Mouse (Mus musculus) liver, postnatal 0 days (tissue): ENCODE measurements around the gene Dusp28. TPM values are rescaled to one million over a fixed set of nuclear protein-coding genes. Genes with fewer than 3 reads are reported as not detected.

Source experiments
- ATAC-seq: fragments of 200-750 bp; cut with Nextera tagmentation; 2 replicates; pipeline ENCODE4 v1.8.0; 2017; ENCODE audit warnings: mild to moderate bottlenecking, moderate library complexity
- DNase-seq: peaks from one replicate; pipeline ENCODE4 v3.0.0-alpha.2; 2016
- H3K27ac ChIP-seq: fragments of 300-500 bp; sonication (generic); 2 replicates; pipeline ENCODE4 v1.5.1; 2014; ENCODE audit warnings: antibody characterized with exemption, moderate library complexity, mild to moderate bottlenecking, low read depth
- H3K27me3 ChIP-seq: fragments of 300-500 bp; sonication (generic); 2 replicates; pipeline ENCODE4 v1.6.1; 2014; ENCODE audit warnings: low read length, control low read depth, mixed read lengths; ENCODE audit not compliant: insufficient read depth
- H3K36me3 ChIP-seq: fragments of 300-500 bp; sonication (generic); replicated peaks from 2 replicates; pipeline ENCODE4 v1.6.1; 2014; ENCODE audit warnings: mild to moderate bottlenecking, control low read depth, low read length, moderate library complexity, mixed read lengths; ENCODE audit not compliant: insufficient read depth
- H3K4me1 ChIP-seq: fragments of 300-500 bp; sonication (generic); 2 replicates; pipeline ENCODE4 v1.6.1; 2014; ENCODE audit warnings: antibody characterized with exemption, mild to moderate bottlenecking, control low read depth; ENCODE audit not compliant: insufficient read depth
- H3K4me2 ChIP-seq: fragments of 300-500 bp; sonication (generic); 2 replicates; pipeline ENCODE4 v1.6.1; 2014; ENCODE audit warnings: low read depth, mild to moderate bottlenecking, low read length, moderate library complexity, mixed read lengths
- H3K4me3 ChIP-seq: fragments of 300-500 bp; sonication (generic); 2 replicates; pipeline ENCODE4 v1.5.1; 2014; ENCODE audit warnings: low read depth, low read length
- H3K9ac ChIP-seq: fragments of 300-500 bp; sonication (generic); replicated peaks from 2 replicates; pipeline ENCODE4 v1.6.1; 2014; ENCODE audit warnings: mild to moderate bottlenecking, moderate library complexity
- H3K9me3 ChIP-seq: fragments of 300-500 bp; sonication (generic); 2 replicates; pipeline ENCODE4 v1.6.1; 2016; ENCODE audit warnings: mild to moderate bottlenecking, control low read depth, low read length, mixed read lengths
- CTCF ChIP-seq: sonication (generic); IDR thresholded peaks from 2 replicates; pipeline ENCODE4 v1.5.1; 2016; ENCODE audit warnings: antibody characterized with exemption, low read depth
- EP300 ChIP-seq: IDR thresholded peaks from 2 replicates; pipeline ENCODE4 v1.6.1; 2016; ENCODE audit warnings: antibody characterized with exemption, low read depth, mild to moderate bottlenecking
- WGBS: fragments of 180-500 bp; shearing (Covaris S2); extraction: QIAGEN DNeasy Blood & Tissue Kit; methylation state at CpG from one replicate; pipeline ENCODE4 v1.1.7; 2014; ENCODE audit not compliant: insufficient replicate concordance; 5-methylcytosine and 5-hydroxymethylcytosine counted together
- polyA plus RNA-seq: library from polyadenylated mRNA; unstranded; fragments of >200 nt; fragmentation: Nextera tagmentation; extraction: Ambion mirVana; gene quantifications from 2 replicates; pipeline ENCODE4 v1.2.1, GENCODE M21; 2015

The Dusp28 gene
- polyA plus RNA-seq, 1 experiment from 2014 or later: 20.2 TPM

DNA sequence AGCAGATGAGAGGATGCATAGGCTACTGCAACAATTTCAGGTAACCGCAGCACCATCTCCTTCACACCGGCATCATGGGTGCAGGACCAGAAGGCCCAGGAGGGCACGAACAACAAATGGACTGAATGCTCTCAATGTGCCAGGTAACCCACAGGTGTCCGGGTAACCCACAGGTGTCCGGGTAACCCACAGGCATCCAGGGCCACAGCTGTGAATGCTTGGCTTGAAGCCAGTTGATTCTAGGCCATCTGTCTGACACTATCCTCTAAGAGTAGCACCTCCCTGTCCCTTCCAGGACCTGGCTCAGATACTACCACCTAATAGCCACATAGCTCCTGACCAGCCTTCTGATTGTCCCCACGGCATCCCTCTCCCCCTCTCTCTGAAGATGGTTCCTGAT, 24.8 kb upstream of the Dusp28 start:
- no peak for TF ChIP-seq CTCF
- no peak for TF ChIP-seq EP300
- Histone ChIP-seq H3K4me3 (no peak overlapping the region), H3K27me3 (no peaks in the 10 kb centered on the region), H3K4me2 (no peak overlapping the region), H3K9ac (no peak overlapping the region), H3K4me1 (no peaks in the 10 kb centered on the region), H3K9me3 (no peaks in the 10 kb centered on the region), H3K27ac (no peak overlapping the region), H3K36me3 (no peaks in the 10 kb centered on the region)
- DNase-seq (no peak), ATAC-seq (no peak)
- 78% methylated on average over 6 of the region's 6 CpGs for WGBS

DNA sequence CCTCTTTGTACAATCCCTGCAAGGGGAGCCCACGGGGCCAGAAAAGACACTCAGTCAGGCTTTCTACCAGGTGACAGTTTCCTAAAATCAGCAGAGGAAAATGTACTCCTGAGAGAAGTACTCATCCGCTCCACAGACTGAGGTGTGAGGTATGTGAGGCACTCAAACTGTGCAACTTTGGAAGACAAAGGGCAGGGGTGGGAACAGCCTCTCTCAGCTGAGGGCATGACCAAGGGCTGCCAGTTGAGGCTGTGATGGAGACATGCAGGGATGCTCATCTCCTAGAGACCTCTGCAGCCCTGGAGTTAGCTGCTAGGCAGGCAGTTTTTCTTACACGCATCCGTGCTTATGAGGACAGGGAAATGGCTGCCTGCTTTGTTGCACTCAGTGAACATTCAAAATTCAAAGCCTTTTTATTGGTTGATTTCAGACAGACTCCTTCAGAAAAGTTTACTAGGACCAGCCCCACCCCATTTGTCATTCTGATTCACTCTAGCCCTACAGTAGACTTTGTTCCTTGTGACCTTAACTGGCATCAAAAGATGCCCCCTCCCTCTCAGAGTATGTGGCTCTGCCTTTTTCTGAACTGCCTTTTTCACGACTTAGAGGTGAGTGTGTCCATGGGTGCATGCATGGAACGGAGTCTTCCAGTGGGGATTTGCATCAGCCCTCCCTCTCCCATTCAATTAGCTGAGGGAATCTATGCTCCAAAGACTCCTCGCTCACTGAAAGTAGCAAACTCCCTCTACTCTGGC, 17.7 kb upstream of the Dusp28 start:
- ATAC-seq: no peak
- Histone ChIP-seq H3K4me3 (no peak overlapping the region), H3K27ac (no peak overlapping the region), H3K4me1 (no peaks in the 10 kb centered on the region), H3K27me3 (no peaks in the 10 kb centered on the region), H3K9me3 (no peaks in the 10 kb centered on the region), H3K9ac (no peak overlapping the region), H3K36me3 (no peaks in the 10 kb centered on the region), H3K4me2 (no peak overlapping the region)
- no peak for DNase-seq
- WGBS: 73% methylated on average over 7 of the region's 7 CpGs
- TF ChIP-seq EP300: no peak
- no peak for TF ChIP-seq CTCF

DNA sequence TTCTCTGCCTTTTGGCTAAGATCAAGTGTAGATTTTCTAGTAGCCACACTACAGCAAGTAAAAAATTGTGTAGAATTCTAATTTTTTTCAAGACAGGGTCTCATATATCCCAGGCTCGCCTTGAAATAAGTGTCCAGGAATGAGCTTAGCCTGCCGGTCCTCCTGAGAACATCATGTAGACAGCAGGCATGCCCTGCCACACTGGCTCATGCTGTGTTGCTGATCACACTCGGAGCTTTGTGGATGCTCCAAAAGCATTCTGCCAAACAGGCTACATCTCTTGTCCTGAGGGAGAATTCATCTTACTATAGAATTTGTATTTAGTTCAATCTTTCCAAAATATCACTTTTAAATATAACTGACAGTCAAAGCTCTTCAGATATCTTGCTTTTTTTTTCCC, 14.0 kb upstream of the Dusp28 start:
- H3K36me3 ChIP-seq: no peaks in the 10 kb centered on the region
- TF ChIP-seq EP300 (no peak), CTCF (no peak)
- H3K9ac ChIP-seq: no peak overlapping the region
- H3K27ac ChIP-seq: no peak overlapping the region
- H3K9me3 ChIP-seq: no peaks in the 10 kb centered on the region
- no peak overlapping the region for H3K4me3 ChIP-seq
- H3K27me3 ChIP-seq: no peaks in the 10 kb centered on the region
- H3K4me2 ChIP-seq: no peak overlapping the region
- WGBS: 68% methylated on average over 3 of the region's 3 CpGs
- ATAC-seq (no peak), DNase-seq (no peak)
- H3K4me1 ChIP-seq: no peaks in the 10 kb centered on the region

DNA sequence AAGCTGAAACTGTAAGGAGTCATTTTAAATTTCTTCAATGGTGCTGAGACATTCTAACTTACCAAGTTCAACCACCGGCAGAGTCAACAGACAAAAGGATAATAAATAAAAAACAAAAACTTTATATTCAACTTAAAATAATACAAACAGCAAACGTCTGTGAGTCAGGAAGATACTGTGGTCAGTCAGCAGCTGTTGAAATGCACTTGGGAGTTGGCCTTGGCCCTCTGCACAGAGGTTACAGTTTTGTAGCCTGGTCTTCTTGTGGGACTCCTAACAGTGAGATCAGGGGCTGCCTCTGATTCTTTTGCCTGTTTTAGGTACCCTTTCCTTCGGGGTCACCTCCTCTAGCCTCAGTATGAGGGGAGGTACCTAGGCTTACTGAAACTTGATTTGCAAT, 12.9 kb upstream of the Dusp28 start:
- no peak overlapping the region for H3K27ac ChIP-seq
- H3K4me1 ChIP-seq: no peaks in the 10 kb centered on the region
- no peaks in the 10 kb centered on the region for H3K36me3 ChIP-seq
- H3K27me3 ChIP-seq: no peaks in the 10 kb centered on the region
- 53% methylated on average over 3 of the region's 3 CpGs for WGBS
- TF ChIP-seq EP300: no peak
- TF ChIP-seq CTCF: no peak
- H3K9ac ChIP-seq: no peak overlapping the region
- DNase-seq (no peak), ATAC-seq (no peak)
- no peak overlapping the region for H3K4me2 ChIP-seq
- H3K4me3 ChIP-seq: no peak overlapping the region
- H3K9me3 ChIP-seq: no peaks in the 10 kb centered on the region

DNA sequence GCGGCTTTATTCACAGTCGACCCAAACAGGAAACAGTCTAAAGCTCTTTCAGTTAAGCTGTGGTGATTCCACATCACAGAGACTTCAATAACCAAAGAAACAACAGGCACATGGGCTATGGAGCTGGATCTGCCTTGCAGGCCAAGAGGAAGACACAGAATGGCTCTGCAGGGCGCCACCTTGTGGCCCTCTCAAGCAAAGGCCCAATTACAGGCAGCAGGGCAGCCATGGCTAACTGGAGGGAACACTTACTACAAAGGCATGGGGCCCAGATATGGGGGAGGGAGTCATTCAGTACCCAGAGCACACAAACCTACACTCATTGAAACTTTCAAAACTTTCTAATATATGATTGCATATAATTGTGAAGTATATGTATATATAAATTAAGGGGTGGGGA, 11.7 kb upstream of the Dusp28 start:
- no peak overlapping the region for H3K9ac ChIP-seq
- DNase-seq (peak; percentile 78), ATAC-seq (peak; percentile 45)
- WGBS: 15% methylated on average over 3 of the region's 3 CpGs
- TF ChIP-seq CTCF (peak; percentile 92), EP300 (no peak)
- no peaks in the 10 kb centered on the region for H3K4me1 ChIP-seq
- H3K27me3 ChIP-seq: no peaks in the 10 kb centered on the region
- no peaks in the 10 kb centered on the region for H3K9me3 ChIP-seq
- H3K27ac ChIP-seq: no peak overlapping the region
- no peak overlapping the region for H3K4me3 ChIP-seq
- no peaks in the 10 kb centered on the region for H3K36me3 ChIP-seq
- no peak overlapping the region for H3K4me2 ChIP-seq

DNA sequence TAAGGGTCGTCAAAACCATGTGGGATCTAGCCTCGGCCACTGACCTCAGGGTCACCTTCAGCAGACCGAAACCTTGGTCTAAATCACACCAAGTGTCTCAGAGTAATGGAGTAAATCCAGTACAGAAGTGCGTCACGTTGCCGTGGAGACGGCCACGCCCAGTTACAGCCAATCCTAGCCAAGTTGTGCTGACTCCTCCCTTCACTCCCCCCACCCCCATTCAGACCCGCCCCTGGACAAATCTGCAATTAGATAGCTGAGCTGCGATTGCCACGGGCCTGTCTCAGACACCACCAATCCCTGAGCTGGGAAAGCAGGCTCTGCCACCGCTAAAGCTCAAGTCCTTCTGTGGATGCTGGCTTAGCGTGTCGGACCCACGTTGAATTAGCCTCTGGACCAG, 4.0 kb upstream of the Dusp28 start, which contains the start of gene Ankmy1:
Gene Ankmy1 (minus strand): TSS at position 121 of the 400 bp plus-strand sequence.
- H3K36me3 ChIP-seq: peaks cover 3% of the 10 kb centered on the region; the same call in 1 of the 2 replicates
- no peaks in the 10 kb centered on the region for H3K9me3 ChIP-seq
- DNase-seq (peak; percentile 80), ATAC-seq (no peak)
- peaks cover 21% of the 10 kb centered on the region for H3K4me1 ChIP-seq
- H3K27me3 ChIP-seq: no peaks in the 10 kb centered on the region; the same call in 1 of the 2 replicates
- WGBS: 3% methylated on average over 15 of the region's 15 CpGs
- 0 out of 2 replicates have a peak within 1 kb of the TSS, but pooled peaks have one; percentile 13 for H3K9ac ChIP-seq
- H3K4me3 ChIP-seq: 0 out of 2 replicates have a peak within 1 kb of the TSS, but pooled peaks have one; percentile 2
- no peak within 1 kb of the TSS for H3K27ac ChIP-seq
- TF ChIP-seq CTCF: no peak
- TF ChIP-seq EP300: no peak
- H3K4me2 ChIP-seq: peak within 1 kb of the TSS; percentile 27; the same call in 1 of the 2 replicates
